Mouse (Mus musculus): ENCODE measurements around the gene Taf3.

- TF ChIP-seq POLR2A (IDR thresholded peaks at IDR 0.05; ENCODE audit: borderline replicate concordance, insufficient read depth, low read length): no peak
- TF ChIP-seq CTCF (IDR thresholded peaks at IDR 0.05; ENCODE audit: borderline replicate concordance, insufficient read depth, low read depth, low read length): no peak
Observed at GRCm38 (mm10) chr2:10008593-10008992, 39.8 kb downstream of the Taf3 start.

Measured in cerebellum, adult 2 months (tissue).